Mouse (Mus musculus) testis, adult 2 months (tissue): Measurements from ENCODE around the gene Trip11.

Source experiments
- CTCF ChIP-seq: fragments of 200-500 bp; IDR thresholded peaks from 2 replicates; pipeline ENCODE4 v1.5.1; 2012; ENCODE audit warnings: low read depth, mild to moderate bottlenecking, inconsistent platforms, low read length, moderate library complexity; ENCODE audit not compliant: control insufficient read depth, insufficient read depth, insufficient replicate concordance
- POLR2A ChIP-seq: fragments of 200-500 bp; IDR thresholded peaks from 2 replicates; pipeline ENCODE4 v1.6.1; 2012; ENCODE audit warnings: low read depth, mild to moderate bottlenecking, inconsistent platforms, low read length, moderate library complexity; ENCODE audit not compliant: control insufficient read depth

DNA sequence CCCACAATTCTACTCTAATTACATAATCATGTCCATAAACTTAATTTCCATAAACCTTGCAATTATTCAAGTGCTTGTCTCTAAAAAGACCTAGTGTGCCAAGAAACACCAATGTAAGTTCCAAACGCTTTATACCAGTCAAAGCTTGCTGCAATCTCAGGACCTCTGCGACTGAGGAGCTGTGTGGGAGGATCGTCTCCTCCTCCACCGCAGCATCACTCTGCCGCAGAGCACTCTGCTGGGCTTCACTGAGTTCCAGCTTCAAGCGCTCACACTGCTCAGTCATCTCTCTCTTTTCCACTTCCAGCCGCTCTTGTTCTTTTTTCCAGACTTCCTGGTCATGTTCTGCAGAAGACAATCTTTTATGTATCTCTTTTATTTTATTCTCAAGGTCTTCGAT, 19.8 kb downstream of the Trip11 start:
- no peak for TF ChIP-seq CTCF
- TF ChIP-seq POLR2A: no peak
